Mouse (Mus musculus) hindbrain, embryonic 10.5 days (tissue): ENCODE results near the gene Phlda1. TPM values are rescaled to one million over a fixed set of nuclear protein-coding genes. Genes with fewer than 3 reads are reported as not detected.

Experiments used
- DNase-seq: peaks from one replicate; pipeline ENCODE4 v3.0.0-alpha.2; 2017; ENCODE audit warnings: low spot score
- H3K27ac ChIP-seq: fragments of 300-500 bp; sonication (generic); 2 replicates; pipeline ENCODE4 v1.5.1; 2016; ENCODE audit warnings: mild to moderate bottlenecking, moderate library complexity
- H3K27me3 ChIP-seq: fragments of 300-500 bp; sonication (generic); 2 replicates; pipeline ENCODE4 v1.6.1; 2016; ENCODE audit warnings: mild to moderate bottlenecking; ENCODE audit not compliant: poor library complexity, insufficient read depth, severe bottlenecking
- H3K36me3 ChIP-seq: fragments of 300-500 bp; sonication (generic); 2 replicates; pipeline ENCODE4 v1.6.1; 2016; ENCODE audit warnings: mild to moderate bottlenecking, moderate library complexity
- H3K4me1 ChIP-seq: fragments of 300-500 bp; sonication (generic); replicated peaks from 2 replicates; pipeline ENCODE4 v1.6.1; 2016; ENCODE audit warnings: mild to moderate bottlenecking
- H3K4me3 ChIP-seq: fragments of 300-500 bp; sonication (generic); 2 replicates; pipeline ENCODE4 v1.5.1; 2016; ENCODE audit warnings: mild to moderate bottlenecking, moderate library complexity
- H3K9me3 ChIP-seq: fragments of 300-500 bp; sonication (generic); 2 replicates; pipeline ENCODE4 v1.6.1; 2016; ENCODE audit warnings: mild to moderate bottlenecking, moderate library complexity
- WGBS: fragments of 180-500 bp; shearing (Covaris S2); methylation state at CpG from one replicate; pipeline ENCODE4 v1.1.7; 2016; 5-methylcytosine and 5-hydroxymethylcytosine counted together
- polyA plus RNA-seq: library from polyadenylated mRNA; unstranded; fragments of >200 nt; fragmentation: Nextera tagmentation; extraction: Ambion mirVana; gene quantifications from 2 replicates; pipeline ENCODE4 v1.2.1, GENCODE M21; 2016

Phlda1 gene
- polyA plus RNA-seq, 1 experiment from 2014 or later: 36.9 TPM

DNA sequence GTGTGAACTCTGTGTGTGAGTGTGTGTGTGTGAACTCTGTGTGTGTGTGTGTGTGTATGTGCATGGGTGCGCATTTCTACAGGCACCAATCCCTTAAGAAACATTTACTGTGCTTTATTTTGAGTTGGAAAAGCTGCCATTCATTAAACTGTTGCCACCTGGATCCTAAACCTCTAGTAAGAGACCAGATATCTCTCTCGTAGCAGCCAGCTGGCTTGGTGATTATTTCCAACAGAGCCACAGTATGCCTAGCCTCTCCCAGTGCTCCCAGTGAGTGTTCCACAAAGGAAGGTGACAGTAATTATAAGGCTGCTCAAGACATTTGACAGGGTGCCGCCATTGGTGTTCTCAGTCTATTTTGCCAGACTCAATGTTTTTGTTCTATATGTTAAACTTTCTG, 14.5 kb downstream of the Phlda1 start:
- Histone ChIP-seq H3K9me3 (no peaks in the 10 kb centered on the region), H3K4me3 (no peak overlapping the region), H3K36me3 (no peaks in the 10 kb centered on the region), H3K27me3 (no peaks in the 10 kb centered on the region), H3K4me1 (peaks cover 67% of the 10 kb centered on the region), H3K27ac (peak overlapping the region; percentile 41; the same call in 1 of the 2 replicates)
- DNase-seq: no peak
- 66% methylated on average over 3 of the region's 3 CpGs for WGBS

- Histone ChIP-seq H3K27me3 (no peaks in the 10 kb centered on the region), H3K36me3 (no peaks in the 10 kb centered on the region), H3K27ac (no peak overlapping the region), H3K4me1 (peaks cover 61% of the 10 kb centered on the region), H3K9me3 (no peaks in the 10 kb centered on the region), H3K4me3 (no peak overlapping the region)
- DNase-seq: no peak
- WGBS: 56% methylated on average over 4 of the region's 4 CpGs
Measured at GRCm38 (mm10) chr10:111521636-111522035, 15.6 kb downstream of the Phlda1 start.

DNA sequence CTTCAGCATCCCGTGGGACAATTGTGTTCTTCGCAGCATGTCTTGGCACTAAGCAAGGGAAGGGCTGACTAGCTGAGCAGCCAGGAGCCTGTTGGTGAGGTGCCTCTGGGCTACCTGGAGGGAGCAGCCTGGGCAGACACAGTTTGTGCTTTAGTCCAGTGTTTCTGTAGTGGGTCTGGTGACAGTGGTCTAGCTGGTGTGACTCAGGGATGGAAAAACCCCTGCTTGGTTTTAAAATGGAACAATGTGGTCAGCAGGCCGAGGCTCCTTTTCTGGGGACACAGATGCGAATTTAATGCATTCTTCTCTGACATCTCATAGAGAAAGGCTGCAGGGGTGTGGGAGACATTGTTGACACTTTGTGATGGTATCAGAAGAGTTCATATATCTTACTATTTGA, 16.1 kb downstream of the Phlda1 start:
- H3K36me3 ChIP-seq: no peaks in the 10 kb centered on the region
- WGBS: 72% methylated on average over 4 of the region's 4 CpGs
- DNase-seq: no peak
- no peak overlapping the region for H3K4me3 ChIP-seq
- H3K4me1 ChIP-seq: peaks cover 58% of the 10 kb centered on the region
- peak overlapping the region; percentile 59; the same call in 1 of the 2 replicates for H3K27ac ChIP-seq
- H3K9me3 ChIP-seq: no peaks in the 10 kb centered on the region
- no peaks in the 10 kb centered on the region for H3K27me3 ChIP-seq

GRCm38 (mm10) chr10:111523894-111524293, 17.8 kb downstream of the Phlda1 start:
- H3K27ac ChIP-seq: no peak overlapping the region
- no peaks in the 10 kb centered on the region for H3K9me3 ChIP-seq
- no peaks in the 10 kb centered on the region for H3K27me3 ChIP-seq
- no peak overlapping the region for H3K4me3 ChIP-seq
- DNase-seq: no peak
- 55% methylated on average over 12 of the region's 12 CpGs for WGBS
- no peaks in the 10 kb centered on the region for H3K36me3 ChIP-seq
- peaks cover 53% of the 10 kb centered on the region for H3K4me1 ChIP-seq

DNA sequence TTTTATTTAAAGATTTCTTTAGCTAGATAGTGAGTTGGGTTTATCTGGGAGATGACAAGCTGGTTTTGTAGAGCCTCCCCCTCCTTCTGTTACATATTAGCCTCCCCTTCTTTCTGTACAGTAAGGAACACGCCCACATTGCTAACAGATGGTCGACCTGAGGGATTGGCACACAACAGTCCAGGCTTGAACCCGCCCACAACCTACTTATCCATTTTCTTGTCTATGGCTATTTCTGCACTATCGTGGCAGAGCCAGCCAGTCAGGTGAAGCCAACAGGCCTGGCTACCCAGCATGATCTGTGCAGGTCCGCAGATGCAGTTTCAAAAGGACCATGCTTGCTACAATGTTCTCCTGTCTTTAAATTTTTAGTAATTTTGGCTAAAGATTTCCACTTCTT, 21.0 kb downstream of the Phlda1 start:
- Histone ChIP-seq H3K4me3 (no peak overlapping the region), H3K27me3 (no peaks in the 10 kb centered on the region), H3K4me1 (peaks cover 22% of the 10 kb centered on the region), H3K36me3 (no peaks in the 10 kb centered on the region), H3K27ac (no peak overlapping the region), H3K9me3 (no peaks in the 10 kb centered on the region)
- 89% methylated on average over 5 of the region's 5 CpGs for WGBS
- no peak for DNase-seq

GRCm38 (mm10) chr10:111527613-111528012, 21.5 kb downstream of the Phlda1 start:
- 91% methylated on average over 7 of the region's 7 CpGs for WGBS
- H3K36me3 ChIP-seq: no peaks in the 10 kb centered on the region
- no peak overlapping the region for H3K27ac ChIP-seq
- peaks cover 21% of the 10 kb centered on the region; the same call in 1 of the 2 replicates for H3K4me1 ChIP-seq
- H3K27me3 ChIP-seq: no peaks in the 10 kb centered on the region
- no peaks in the 10 kb centered on the region for H3K9me3 ChIP-seq
- no peak for DNase-seq
- no peak overlapping the region for H3K4me3 ChIP-seq

DNA sequence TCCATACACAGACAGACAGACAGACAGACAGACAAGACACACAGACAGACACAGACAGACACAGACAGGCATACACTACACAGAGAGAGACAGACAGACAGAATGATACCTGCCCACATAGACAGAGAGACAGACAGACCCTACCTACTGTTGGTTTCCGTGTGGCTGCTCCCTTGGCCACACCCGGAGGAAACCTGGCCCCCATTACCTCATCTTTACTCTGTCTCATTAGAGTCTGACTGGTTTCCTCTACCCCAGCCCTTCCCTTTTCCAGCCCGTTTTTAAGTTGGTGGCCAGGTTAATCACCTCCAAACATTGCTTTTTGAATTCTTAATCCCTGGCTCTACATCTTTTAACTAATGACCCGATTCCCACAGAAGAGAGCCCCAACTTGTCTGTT, 22.2 kb downstream of the Phlda1 start:
- no peak for DNase-seq
- Histone ChIP-seq H3K36me3 (no peaks in the 10 kb centered on the region), H3K4me3 (no peak overlapping the region), H3K27ac (peak overlapping the region; percentile 35; the same call in 1 of the 2 replicates), H3K9me3 (no peaks in the 10 kb centered on the region), H3K4me1 (peaks cover 17% of the 10 kb centered on the region; the same call in 1 of the 2 replicates), H3K27me3 (no peaks in the 10 kb centered on the region)
- WGBS: 80% methylated on average over 4 of the region's 4 CpGs

DNA sequence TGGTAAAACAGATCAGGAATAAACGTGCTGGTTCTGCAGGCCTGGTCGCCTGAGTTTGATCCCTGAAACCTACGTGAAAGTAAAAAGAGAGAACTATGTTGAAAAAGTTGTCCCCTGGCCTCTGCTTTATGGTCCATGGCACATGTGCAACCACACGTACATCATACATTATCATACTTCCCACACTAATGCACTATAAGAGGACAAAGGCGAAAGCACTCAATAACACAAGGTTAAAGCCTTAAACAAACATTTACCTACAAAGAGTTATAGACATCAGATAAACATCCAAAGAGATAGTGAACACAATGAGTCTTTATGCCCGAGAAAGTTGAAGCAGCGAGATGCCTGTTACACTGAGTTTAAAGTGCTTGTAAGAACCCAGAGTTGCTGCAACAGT, 24.3 kb downstream of the Phlda1 start:
- Histone ChIP-seq H3K4me1 (peaks cover 16% of the 10 kb centered on the region), H3K27me3 (no peaks in the 10 kb centered on the region), H3K9me3 (no peaks in the 10 kb centered on the region), H3K27ac (no peak overlapping the region), H3K4me3 (no peak overlapping the region), H3K36me3 (no peaks in the 10 kb centered on the region)
- WGBS: 89% methylated on average over 7 of the region's 7 CpGs
- no peak for DNase-seq

DNA sequence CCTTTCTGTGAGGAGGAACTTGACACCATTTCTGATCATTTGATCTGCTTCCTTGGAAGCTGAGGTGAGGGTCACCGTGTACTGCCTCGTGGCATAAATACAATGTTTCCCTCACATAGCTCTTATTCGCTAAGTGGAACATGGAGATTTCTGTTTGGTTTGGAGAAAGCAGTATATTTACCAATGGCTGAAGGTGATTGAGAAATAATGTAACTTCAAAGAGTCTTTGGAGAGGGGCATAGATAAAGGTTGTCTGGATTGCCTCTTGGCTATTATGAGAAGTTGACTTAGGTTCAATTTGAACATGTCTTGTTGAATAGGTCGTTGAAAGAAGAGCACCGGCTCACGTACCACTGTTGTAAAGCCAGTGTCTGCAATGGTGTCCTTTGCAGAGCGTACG, 28.6 kb downstream of the Phlda1 start:
- WGBS: 68% methylated on average over 8 of the region's 8 CpGs
- H3K4me1 ChIP-seq: peaks cover 31% of the 10 kb centered on the region
- DNase-seq: no peak
- no peaks in the 10 kb centered on the region for H3K9me3 ChIP-seq
- H3K27me3 ChIP-seq: no peaks in the 10 kb centered on the region
- no peaks in the 10 kb centered on the region for H3K36me3 ChIP-seq
- H3K27ac ChIP-seq: no peak overlapping the region
- H3K4me3 ChIP-seq: no peak overlapping the region

- Histone ChIP-seq H3K9me3 (no peaks in the 10 kb centered on the region), H3K36me3 (no peaks in the 10 kb centered on the region), H3K27ac (no peak overlapping the region; the same call in 1 of the 2 replicates), H3K27me3 (no peaks in the 10 kb centered on the region), H3K4me3 (no peak overlapping the region), H3K4me1 (peaks cover 47% of the 10 kb centered on the region)
- no peak for DNase-seq
- WGBS: 90% methylated on average over 19 of the region's 19 CpGs
Measured at GRCm38 (mm10) chr10:111537410-111537809, 31.3 kb downstream of the Phlda1 start.

DNA sequence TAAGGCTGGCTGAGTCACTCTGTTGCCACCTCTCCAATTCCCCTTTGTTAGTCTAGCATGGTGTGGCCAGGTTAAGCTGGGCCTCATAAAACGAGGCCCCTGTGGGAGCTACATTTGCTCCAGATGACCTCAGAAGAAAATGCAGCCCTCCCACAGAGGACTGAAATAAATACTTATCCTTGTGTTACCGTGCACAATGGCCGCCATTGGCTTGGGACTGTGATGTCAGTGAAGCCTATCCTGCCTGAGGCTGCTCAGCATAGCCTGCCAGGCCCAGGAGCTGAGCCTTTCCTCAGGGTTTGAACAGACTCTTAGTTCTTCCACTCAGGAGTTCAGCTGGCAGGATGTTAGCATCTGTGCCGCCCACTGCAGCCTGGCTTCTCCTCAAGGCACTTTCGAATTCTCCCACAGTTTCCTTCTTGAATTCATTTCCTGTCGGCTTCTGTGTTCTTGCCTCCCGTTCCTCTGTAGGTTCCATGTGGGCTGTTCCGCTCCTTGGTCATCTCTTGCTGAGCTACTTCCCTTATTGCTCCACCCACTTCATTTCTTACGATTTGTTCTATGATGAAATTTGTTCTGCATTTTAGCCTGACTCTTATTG, 33.7 kb downstream of the Phlda1 start:
- Histone ChIP-seq H3K9me3 (no peaks in the 10 kb centered on the region), H3K27ac (peak overlapping the region; percentile 82), H3K4me3 (no peak overlapping the region), H3K4me1 (peaks cover 57% of the 10 kb centered on the region), H3K27me3 (no peaks in the 10 kb centered on the region), H3K36me3 (no peaks in the 10 kb centered on the region)
- peak; percentile 68 for DNase-seq
- 28% methylated on average over 9 of the region's 9 CpGs for WGBS

DNA sequence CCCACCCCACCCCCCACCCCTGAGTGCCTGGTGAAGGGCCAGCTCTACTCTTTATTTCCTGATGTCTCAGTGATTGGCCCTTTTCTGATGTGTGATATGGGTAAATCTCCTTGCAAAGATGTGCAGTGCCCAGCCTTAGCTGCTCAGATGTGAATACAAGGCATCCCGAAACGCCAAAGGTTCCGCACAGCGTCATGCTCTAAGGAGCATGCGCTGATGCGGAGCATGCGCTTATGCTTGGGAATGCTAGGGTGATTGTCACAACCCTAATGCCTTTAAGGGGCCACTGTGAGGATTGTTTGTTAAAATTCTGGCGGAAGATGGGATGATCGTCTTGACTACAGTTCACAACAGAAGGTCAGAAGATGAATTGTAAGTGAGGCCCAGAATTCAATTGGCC, 34.6 kb downstream of the Phlda1 start:
- WGBS: 67% methylated on average over 9 of the region's 9 CpGs
- peak overlapping the region; percentile 82 for H3K27ac ChIP-seq
- no peaks in the 10 kb centered on the region for H3K36me3 ChIP-seq
- no peak overlapping the region for H3K4me3 ChIP-seq
- H3K9me3 ChIP-seq: no peaks in the 10 kb centered on the region
- no peaks in the 10 kb centered on the region for H3K27me3 ChIP-seq
- DNase-seq: no peak
- peaks cover 57% of the 10 kb centered on the region for H3K4me1 ChIP-seq

- Histone ChIP-seq H3K4me3 (no peak overlapping the region), H3K4me1 (peaks cover 54% of the 10 kb centered on the region), H3K9me3 (no peaks in the 10 kb centered on the region), H3K36me3 (no peaks in the 10 kb centered on the region), H3K27ac (0 out of 2 replicates have a peak overlapping the region, but pooled peaks have one; percentile 74), H3K27me3 (no peaks in the 10 kb centered on the region)
- DNase-seq: no peak
- 85% methylated on average over 7 of the region's 7 CpGs for WGBS
Measured at GRCm38 (mm10) chr10:111543106-111543505, 37.0 kb downstream of the Phlda1 start.
